Mouse (Mus musculus): ENCODE data around the gene F10.

GRCm38 (mm10) chr8:13050550-13050949 lies 13.4 kb downstream of the F10 start:
- TF ChIP-seq POLR2A (IDR thresholded peaks at IDR 0.05; ENCODE audit: borderline replicate concordance, extremely low read depth, low read depth, low read length) (no peak), CTCF (IDR thresholded peaks at IDR 0.05; ENCODE audit: insufficient read depth, low read length) (no peak)

All from lung, adult 2 months (tissue).